Mouse (Mus musculus) kidney, adult 9 months (tissue): ENCODE measurements at regions not wholly inside any gene's neighbourhood (a gene's known extent, or its start where the extent isn't known, plus 50 kb on each side); places are given as distances from the start of the nearest gene placed in this dataset.

Experiments used
- DNase-seq: peaks from one replicate; pipeline ENCODE4 v3.0.0; 2022

- DNase-seq: no peak
These were observed 569.4 kb upstream of the Mki67 start for GRCm38 (mm10) chr7:136285606-136286005.

GRCm38 (mm10) chr7:136293536-136294145, 577.5 kb upstream of the Mki67 start:
- DNase-seq: peak; percentile 74

- peak; percentile 22 for DNase-seq
These were observed 578.3 kb upstream of the Mki67 start for GRCm38 (mm10) chr7:136294445-136294844.

- DNase-seq: peak; percentile 18
These were observed 581.8 kb upstream of the Mki67 start for GRCm38 (mm10) chr7:136297901-136298513.

- DNase-seq: no peak
These were observed 588.3 kb upstream of the Mgmt start for GRCm38 (mm10) chr7:136306137-136306536.

GRCm38 (mm10) chr7:136308765-136309164, 585.6 kb upstream of the Mgmt start:
- no peak for DNase-seq

- no peak for DNase-seq
These were observed 567.1 kb upstream of the Mgmt start for GRCm38 (mm10) chr7:136327281-136327680.

GRCm38 (mm10) chr7:136330431-136330830, 564.0 kb upstream of the Mgmt start:
- no peak for DNase-seq

GRCm38 (mm10) chr7:136332805-136333204, 561.6 kb upstream of the Mgmt start:
- DNase-seq: no peak

GRCm38 (mm10) chr7:136341599-136342210, 552.7 kb upstream of the Mgmt start:
- no peak for DNase-seq

GRCm38 (mm10) chr7:136342211-136342799, 552.1 kb upstream of the Mgmt start:
- no peak for DNase-seq

GRCm38 (mm10) chr7:136342822-136343221, 551.6 kb upstream of the Mgmt start:
- DNase-seq: peak; percentile 95

- peak; percentile 36 for DNase-seq
These were observed 550.9 kb upstream of the Mgmt start for GRCm38 (mm10) chr7:136343494-136343893.

GRCm38 (mm10) chr7:136345051-136345450, 549.4 kb upstream of the Mgmt start:
- peak; percentile 55 for DNase-seq

- DNase-seq: peak; percentile 62
These were observed 547.9 kb upstream of the Mgmt start for GRCm38 (mm10) chr7:136346531-136346930.

GRCm38 (mm10) chr7:136348309-136348708, 546.1 kb upstream of the Mgmt start:
- DNase-seq: peak; percentile 43

- no peak for DNase-seq
These were observed 544.8 kb upstream of the Mgmt start for GRCm38 (mm10) chr7:136349651-136350050.

GRCm38 (mm10) chr7:136357011-136357410, 537.4 kb upstream of the Mgmt start:
- DNase-seq: no peak

- no peak for DNase-seq
These were observed 528.8 kb upstream of the Mgmt start for GRCm38 (mm10) chr7:136365318-136366211.

GRCm38 (mm10) chr7:136377259-136377658, 517.2 kb upstream of the Mgmt start:
- DNase-seq: no peak

GRCm38 (mm10) chr7:136377742-136378141, 516.7 kb upstream of the Mgmt start:
- no peak for DNase-seq

GRCm38 (mm10) chr7:136378321-136378720, 516.1 kb upstream of the Mgmt start:
- no peak for DNase-seq

- DNase-seq: peak; percentile 63
These were observed 515.1 kb upstream of the Mgmt start for GRCm38 (mm10) chr7:136379319-136379718.
